Mouse (Mus musculus) small intestine, adult 2 months (tissue): ENCODE measurements at regions not wholly inside any gene's neighbourhood (a gene's known extent, or its start where the extent isn't known, plus 50 kb on each side); places are given as distances from the start of the nearest gene placed in this dataset.

Experiments used
- CTCF ChIP-seq: fragments of 200-500 bp; IDR thresholded peaks from 2 replicates; pipeline ENCODE4 v1.5.1; 2012; ENCODE audit warnings: low read depth, mild to moderate bottlenecking, control low read depth, inconsistent platforms, low read length, moderate library complexity, mixed read lengths; ENCODE audit not compliant: insufficient replicate concordance, insufficient read length; ENCODE audit errors: extremely low read depth
- POLR2A ChIP-seq: fragments of 200-500 bp; IDR thresholded peaks from 2 replicates; pipeline ENCODE4 v1.6.1; 2012; ENCODE audit warnings: low read depth, mild to moderate bottlenecking, control low read depth, inconsistent platforms, low read length, moderate library complexity

- TF ChIP-seq POLR2A (no peak), CTCF (no peak)
Observed at GRCm38 (mm10) chr13:72122230-72122627, 158.7 kb upstream of the Irx1 start.
